Mouse (Mus musculus) forebrain, embryonic 14.5 days (tissue): ENCODE measurements at regions not wholly inside any gene's neighbourhood (a gene's known extent, or its start where the extent isn't known, plus 50 kb on each side); places are given as distances from the start of the nearest gene placed in this dataset.

ENCODE experiments used
- ATAC-seq: fragments of 200-750 bp; cut with Nextera tagmentation; 2 replicates; pipeline ENCODE4 v1.8.0; 2017; ENCODE audit warnings: mild to moderate bottlenecking, moderate library complexity
- DNase-seq: peaks from one replicate; pipeline ENCODE4 v3.0.0-alpha.2; 2015; ENCODE audit warnings: low spot score
- H3K27ac ChIP-seq: fragments of 300-500 bp; sonication (generic); 2 replicates; pipeline ENCODE4 v1.5.1; 2014; ENCODE audit warnings: low read depth, mild to moderate bottlenecking, control low read depth, low read length, moderate library complexity
- H3K27me3 ChIP-seq: fragments of 300-500 bp; sonication (generic); replicated peaks from 2 replicates; pipeline ENCODE4 v1.6.1; 2014; ENCODE audit warnings: low read length, control low read depth, mixed read lengths; ENCODE audit not compliant: control insufficient read depth, insufficient read depth
- H3K36me3 ChIP-seq: fragments of 300-500 bp; sonication (generic); 2 replicates; pipeline ENCODE4 v1.6.1; 2014; ENCODE audit warnings: low read length, control low read depth; ENCODE audit not compliant: control insufficient read depth, insufficient read depth
- H3K4me1 ChIP-seq: fragments of 300-500 bp; sonication (generic); 2 replicates; pipeline ENCODE4 v1.6.1; 2014; ENCODE audit warnings: antibody characterized with exemption, low read length, control low read depth; ENCODE audit not compliant: control insufficient read depth, insufficient read depth
- H3K4me2 ChIP-seq: fragments of 300-500 bp; sonication (generic); 2 replicates; pipeline ENCODE4 v1.6.1; 2014; ENCODE audit warnings: mild to moderate bottlenecking, control low read depth, low read length
- H3K4me3 ChIP-seq: fragments of 300-500 bp; sonication (generic); 2 replicates; pipeline ENCODE4 v1.5.1; 2014; ENCODE audit warnings: low read depth, low read length, control low read depth
- H3K9ac ChIP-seq: fragments of 300-500 bp; sonication (generic); 2 replicates; pipeline ENCODE4 v1.6.1; 2014; ENCODE audit warnings: mild to moderate bottlenecking, low read length, control low read depth, moderate library complexity
- H3K9me3 ChIP-seq: fragments of 300-500 bp; sonication (generic); replicated peaks from 2 replicates; pipeline ENCODE4 v1.6.1; 2016; ENCODE audit warnings: low read length, control low read depth, mixed read lengths; ENCODE audit not compliant: control insufficient read depth
- WGBS: fragments of 180-500 bp; shearing (Covaris S2); extraction: QIAGEN DNeasy Blood & Tissue Kit; methylation state at CpG from one replicate; pipeline ENCODE4 v1.1.7; 2014; 5-methylcytosine and 5-hydroxymethylcytosine counted together

DNA sequence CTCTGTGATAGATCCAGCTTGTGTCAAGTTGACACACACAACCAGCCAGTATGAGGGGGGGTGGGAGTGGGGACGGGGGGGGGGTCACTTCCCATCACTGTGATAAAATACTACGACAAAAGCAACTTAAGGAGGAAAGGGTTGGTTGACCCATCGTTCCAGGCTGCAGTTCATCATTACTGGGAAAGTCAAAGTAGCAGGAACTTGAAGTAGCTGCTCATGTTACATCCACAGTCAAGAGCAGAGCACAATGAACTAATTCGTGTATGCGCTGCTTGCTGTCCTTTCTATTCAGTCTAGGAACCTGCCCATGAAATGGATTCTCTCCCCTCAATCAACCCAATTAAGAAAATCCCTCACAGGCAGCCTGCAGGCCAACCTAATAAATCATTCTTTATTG lies 88.8 kb upstream of the Cxcl12 start:
- Histone ChIP-seq H3K27ac (no peak overlapping the region), H3K36me3 (no peaks in the 10 kb centered on the region), H3K4me3 (no peak overlapping the region), H3K9me3 (no peaks in the 10 kb centered on the region), H3K4me1 (no peaks in the 10 kb centered on the region), H3K27me3 (no peaks in the 10 kb centered on the region), H3K4me2 (no peak overlapping the region), H3K9ac (no peak overlapping the region)
- WGBS = 69% methylated on average over 5 of the region's 5 CpGs
- ATAC-seq = no peak
- DNase-seq = no peak

DNA sequence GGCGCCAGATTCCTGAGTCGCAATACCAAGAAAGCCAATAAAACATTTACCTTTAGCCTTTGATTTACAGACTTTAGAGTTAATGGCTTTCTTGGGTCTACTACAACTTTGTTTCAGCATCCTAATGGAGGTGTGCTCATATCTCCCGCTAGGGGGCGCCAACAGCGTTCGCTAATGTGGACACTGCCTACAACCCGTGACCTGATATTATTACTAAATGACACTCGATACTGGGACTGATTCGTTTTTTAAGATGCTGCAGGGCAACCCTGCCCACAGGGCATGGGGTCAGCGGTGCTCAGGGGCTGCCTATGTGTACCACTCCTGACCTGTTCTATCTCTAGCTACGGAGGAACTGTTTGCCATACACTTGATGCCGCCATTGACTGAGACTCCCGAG lies 87.4 kb upstream of the Cxcl12 start:
- Histone ChIP-seq H3K4me3 (no peak overlapping the region), H3K9ac (no peak overlapping the region), H3K4me1 (no peaks in the 10 kb centered on the region), H3K36me3 (no peaks in the 10 kb centered on the region), H3K4me2 (no peak overlapping the region), H3K27me3 (no peaks in the 10 kb centered on the region), H3K27ac (no peak overlapping the region), H3K9me3 (no peaks in the 10 kb centered on the region)
- WGBS = 57% methylated on average over 13 of the region's 13 CpGs
- DNase-seq (peak; percentile 19), ATAC-seq (no peak)

DNA sequence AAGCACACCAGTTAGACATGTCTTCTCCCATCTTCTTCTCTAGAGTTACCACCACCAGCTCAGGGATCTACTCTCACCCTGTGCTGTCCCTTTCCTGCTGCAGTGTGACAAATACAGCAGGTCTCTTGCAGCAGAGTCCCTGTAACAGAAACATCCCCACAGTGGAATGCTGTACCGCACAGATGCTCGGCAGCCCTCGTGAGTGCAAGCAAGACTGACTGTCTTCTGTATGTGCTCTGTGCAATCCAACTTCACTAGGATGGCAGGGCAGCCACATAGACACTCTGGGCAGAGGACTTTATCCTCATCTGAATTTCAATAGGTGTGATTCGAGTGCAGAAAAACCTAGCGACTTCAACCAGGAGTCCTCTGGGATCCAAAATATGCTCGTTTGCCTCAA lies 84.1 kb upstream of the Cxcl12 start:
- Histone ChIP-seq H3K4me2 (no peak overlapping the region), H3K4me1 (no peaks in the 10 kb centered on the region), H3K4me3 (no peak overlapping the region), H3K27me3 (no peaks in the 10 kb centered on the region), H3K9me3 (no peaks in the 10 kb centered on the region), H3K36me3 (no peaks in the 10 kb centered on the region), H3K27ac (no peak overlapping the region), H3K9ac (no peak overlapping the region)
- no peak for ATAC-seq
- no peak for DNase-seq
- 59% methylated on average over 6 of the region's 6 CpGs for WGBS

DNA sequence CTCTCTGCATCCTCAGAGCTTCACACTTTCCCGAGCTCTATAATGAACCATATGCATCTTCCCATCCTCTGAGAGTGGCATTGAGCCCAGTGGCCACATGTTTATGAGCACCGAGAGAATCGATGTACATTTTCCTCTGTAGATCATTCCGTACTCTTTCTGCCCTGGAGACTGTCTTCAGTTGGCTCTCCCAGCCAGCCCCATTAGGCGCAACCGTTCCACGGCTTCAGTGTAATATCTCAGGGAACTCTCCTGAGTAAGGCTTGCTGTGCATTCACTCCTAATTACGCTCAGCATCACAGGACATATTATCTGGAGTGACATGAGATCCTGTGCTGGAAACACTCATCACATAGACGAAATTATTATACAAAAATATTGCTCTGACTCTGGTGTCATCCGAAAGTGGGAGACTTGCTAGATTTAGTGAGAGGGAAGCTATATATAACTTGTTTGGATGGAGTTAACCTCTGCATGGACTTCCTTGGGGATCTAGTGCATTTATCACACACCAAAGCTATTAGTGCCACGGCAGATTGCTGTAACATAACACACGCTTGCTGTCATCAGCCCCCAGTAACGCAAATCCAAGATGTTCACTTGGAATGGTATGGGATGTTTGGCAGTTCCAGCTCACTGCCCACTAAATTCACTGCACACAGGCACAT lies 83.4 kb upstream of the Cxcl12 start:
- peak; percentile 16 for DNase-seq
- no peaks in the 10 kb centered on the region for H3K27me3 ChIP-seq
- H3K9me3 ChIP-seq = no peaks in the 10 kb centered on the region
- no peak overlapping the region for H3K4me3 ChIP-seq
- no peaks in the 10 kb centered on the region for H3K36me3 ChIP-seq
- no peak overlapping the region for H3K9ac ChIP-seq
- no peak overlapping the region for H3K27ac ChIP-seq
- H3K4me2 ChIP-seq = no peak overlapping the region
- no peak for ATAC-seq
- no peaks in the 10 kb centered on the region for H3K4me1 ChIP-seq
- 80% methylated on average over 13 of the region's 13 CpGs for WGBS

DNA sequence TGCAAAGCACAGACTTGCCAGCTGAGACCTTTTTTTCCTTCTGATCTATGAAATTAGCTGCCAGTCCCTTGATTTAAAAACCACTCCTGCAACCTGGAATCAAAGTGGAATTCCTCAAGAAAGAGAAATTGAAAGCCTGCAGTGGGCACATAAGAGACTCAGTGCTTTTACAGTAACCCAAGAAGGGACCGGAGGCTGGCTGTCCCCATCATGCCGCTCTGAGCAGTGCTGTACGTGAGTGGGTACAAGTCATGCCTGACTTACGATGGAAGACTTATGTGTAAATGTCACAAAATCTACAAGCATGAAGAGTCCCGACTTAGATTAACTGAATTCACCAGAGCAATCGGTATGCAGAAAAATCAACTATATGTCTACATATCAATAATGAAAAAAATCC lies 73.6 kb upstream of the Cxcl12 start:
- H3K4me1 ChIP-seq = no peaks in the 10 kb centered on the region
- 97% methylated on average over 6 of the region's 6 CpGs for WGBS

DNA sequence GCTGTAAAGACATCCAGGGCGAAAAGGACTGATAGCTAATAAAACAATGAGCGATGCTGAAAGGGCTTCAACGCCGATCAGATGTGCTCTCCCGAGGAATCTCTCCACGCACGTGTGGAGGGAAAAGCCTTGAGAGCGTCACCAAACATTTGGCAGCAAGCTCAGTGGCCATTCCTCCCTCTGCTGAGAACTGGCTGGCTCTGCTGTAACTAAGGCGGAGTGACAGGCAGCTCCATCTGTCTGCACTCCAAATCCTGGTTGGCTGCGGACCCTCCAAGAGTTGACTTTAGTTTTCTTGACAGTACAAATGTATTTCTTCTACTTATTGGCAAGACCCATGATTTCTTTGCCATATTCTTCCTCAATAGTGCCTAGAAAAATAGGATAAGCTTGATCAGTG lies 68.5 kb upstream of the Cxcl12 start:
- Histone ChIP-seq H3K27me3 (no peaks in the 10 kb centered on the region), H3K9me3 (no peaks in the 10 kb centered on the region), H3K27ac (no peak overlapping the region), H3K36me3 (no peaks in the 10 kb centered on the region), H3K9ac (no peak overlapping the region), H3K4me2 (no peak overlapping the region), H3K4me1 (no peaks in the 10 kb centered on the region), H3K4me3 (no peak overlapping the region)
- DNase-seq (peak; percentile 56), ATAC-seq (peak; percentile 46; the same call in 1 of the 2 replicates)
- 77% methylated on average over 10 of the region's 10 CpGs for WGBS

More for the DNA sequence above, 73.6 kb upstream of the Cxcl12 start:
- Histone ChIP-seq H3K27me3 (no peaks in the 10 kb centered on the region), H3K4me2 (no peak overlapping the region), H3K9me3 (no peaks in the 10 kb centered on the region), H3K9ac (no peak overlapping the region), H3K36me3 (no peaks in the 10 kb centered on the region), H3K27ac (no peak overlapping the region), H3K4me3 (no peak overlapping the region)
- no peak for DNase-seq
- ATAC-seq = no peak

DNA sequence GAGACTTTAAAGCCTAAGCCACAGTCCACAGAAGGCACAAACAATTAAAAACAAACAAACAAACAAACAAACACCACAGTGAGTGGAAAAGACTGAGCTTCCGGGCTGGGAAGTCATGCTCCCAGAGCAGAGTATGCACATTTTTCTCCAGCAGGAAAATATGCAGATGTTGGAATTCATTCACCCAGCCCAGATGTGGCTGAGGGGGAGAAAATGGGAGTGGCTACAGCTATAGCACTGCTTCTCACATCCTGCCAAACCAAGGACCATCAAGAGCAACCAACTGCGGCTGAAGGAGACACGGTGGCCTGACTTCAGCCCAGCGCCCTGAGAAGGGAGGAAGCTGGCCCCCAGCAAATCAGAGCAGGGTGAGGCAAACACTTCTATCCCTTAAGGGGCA lies 65.6 kb upstream of the Cxcl12 start:
- H3K4me1 ChIP-seq = no peaks in the 10 kb centered on the region
- H3K4me3 ChIP-seq = no peak overlapping the region
- WGBS = 91% methylated on average over 4 of the region's 4 CpGs
- no peaks in the 10 kb centered on the region for H3K36me3 ChIP-seq
- no peak overlapping the region for H3K9ac ChIP-seq
- no peaks in the 10 kb centered on the region for H3K9me3 ChIP-seq
- no peak for ATAC-seq
- H3K4me2 ChIP-seq = no peak overlapping the region
- H3K27me3 ChIP-seq = no peaks in the 10 kb centered on the region
- DNase-seq = no peak
- no peak overlapping the region for H3K27ac ChIP-seq

DNA sequence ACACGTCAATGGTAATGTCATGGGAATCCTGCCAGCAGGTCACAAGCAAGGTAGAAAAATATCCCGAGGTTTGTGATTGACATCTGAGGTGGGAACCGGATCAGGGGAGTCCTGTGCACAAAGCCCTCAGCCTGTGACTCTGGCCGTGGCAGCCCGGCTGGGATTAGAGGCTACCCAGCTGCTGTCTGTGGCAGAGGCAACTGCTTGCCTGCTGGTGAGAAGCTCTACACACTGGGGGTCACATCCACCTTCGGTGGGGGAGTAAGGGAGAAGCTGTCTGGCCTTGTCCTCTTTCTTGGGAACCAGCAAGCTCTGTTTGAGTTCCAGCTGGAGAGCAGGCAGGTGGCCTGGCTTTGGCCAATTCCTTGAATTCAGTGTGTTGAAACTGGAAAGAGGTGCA lies 64.3 kb upstream of the Cxcl12 start:
- H3K9me3 ChIP-seq = no peaks in the 10 kb centered on the region
- no peak overlapping the region for H3K27ac ChIP-seq
- H3K4me1 ChIP-seq = no peaks in the 10 kb centered on the region
- no peaks in the 10 kb centered on the region for H3K36me3 ChIP-seq
- no peaks in the 10 kb centered on the region for H3K27me3 ChIP-seq
- ATAC-seq (no peak), DNase-seq (no peak)
- H3K4me2 ChIP-seq = no peak overlapping the region
- H3K4me3 ChIP-seq = no peak overlapping the region
- WGBS = 85% methylated on average over 6 of the region's 6 CpGs
- no peak overlapping the region for H3K9ac ChIP-seq

DNA sequence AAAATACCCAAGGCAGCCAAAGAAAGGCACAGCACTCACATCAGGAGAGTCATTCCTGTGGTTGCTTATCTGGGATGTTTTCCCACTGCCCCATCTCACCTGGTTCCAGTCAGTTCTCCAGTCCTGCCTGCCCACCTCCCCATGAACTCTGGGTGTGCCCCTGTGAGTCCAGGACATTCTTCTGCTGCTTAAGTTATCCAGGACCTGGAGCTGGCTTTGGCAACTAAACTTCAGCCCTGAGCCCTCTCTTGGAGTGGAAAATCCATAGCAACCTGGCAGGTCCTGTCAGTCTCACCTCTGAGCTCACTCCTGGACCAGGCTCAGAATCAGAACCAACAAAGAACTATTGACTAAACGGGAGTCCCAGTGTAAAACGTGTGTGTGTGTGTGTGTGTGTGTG lies 63.9 kb upstream of the Cxcl12 start:
- 89% methylated on average over 2 of the region's 2 CpGs for WGBS
- H3K4me1 ChIP-seq = no peaks in the 10 kb centered on the region
- H3K27ac ChIP-seq = no peak overlapping the region
- H3K27me3 ChIP-seq = no peaks in the 10 kb centered on the region
- no peak for ATAC-seq
- DNase-seq = no peak
- H3K9me3 ChIP-seq = no peaks in the 10 kb centered on the region
- H3K36me3 ChIP-seq = no peaks in the 10 kb centered on the region
- H3K4me2 ChIP-seq = no peak overlapping the region
- H3K9ac ChIP-seq = no peak overlapping the region
- no peak overlapping the region for H3K4me3 ChIP-seq
